Mouse (Mus musculus) c-Kit-positive CD71-positive TER-119-positive erythroid progenitor cells, embryonic 14.5 days (primary cell): ENCODE measurements at regions not wholly inside any gene's neighbourhood (a gene's known extent, or its start where the extent isn't known, plus 50 kb on each side); places are given as distances from the start of the nearest gene placed in this dataset.

Source experiments
- DNase-seq: peaks from one replicate; pipeline ENCODE4 v3.0.0-alpha.2; 2013; ENCODE audit warnings: low spot score

DNA sequence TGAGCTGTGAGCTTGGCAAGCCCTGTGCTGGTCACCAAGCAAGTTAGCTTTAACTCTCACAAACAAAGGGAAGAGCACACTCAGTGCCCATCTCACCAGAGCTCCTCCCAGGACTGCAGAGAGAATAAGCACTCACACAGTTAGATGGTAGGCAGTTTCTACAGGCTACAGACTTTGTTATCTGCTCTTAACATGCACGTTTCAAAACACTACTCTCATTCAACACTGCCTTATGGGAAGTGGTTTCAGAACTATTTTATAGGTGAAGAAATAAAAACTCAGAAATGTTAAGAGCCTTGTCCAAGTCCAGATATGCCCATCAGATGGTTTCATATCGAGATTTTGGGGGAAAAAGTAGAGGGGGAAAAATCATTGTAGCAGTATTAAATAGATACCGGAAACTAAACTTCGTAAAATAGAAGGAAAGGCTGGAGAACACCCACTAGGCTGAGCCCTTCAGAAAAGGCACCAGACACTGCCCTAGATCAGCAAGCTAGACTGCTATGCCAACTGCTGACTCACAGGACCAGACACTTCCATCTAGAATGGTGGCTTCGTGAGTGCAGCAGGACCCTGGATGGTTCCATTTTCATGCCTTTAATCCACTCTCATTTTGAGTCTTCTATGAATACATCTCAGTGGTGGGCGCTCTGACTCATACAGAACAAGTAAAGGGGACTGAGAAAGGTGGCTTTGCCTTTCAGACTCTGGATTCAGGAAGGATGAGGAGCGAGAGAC, 51.3 kb upstream of the Serbp1 start:
- peak; percentile 43 for DNase-seq

DNA sequence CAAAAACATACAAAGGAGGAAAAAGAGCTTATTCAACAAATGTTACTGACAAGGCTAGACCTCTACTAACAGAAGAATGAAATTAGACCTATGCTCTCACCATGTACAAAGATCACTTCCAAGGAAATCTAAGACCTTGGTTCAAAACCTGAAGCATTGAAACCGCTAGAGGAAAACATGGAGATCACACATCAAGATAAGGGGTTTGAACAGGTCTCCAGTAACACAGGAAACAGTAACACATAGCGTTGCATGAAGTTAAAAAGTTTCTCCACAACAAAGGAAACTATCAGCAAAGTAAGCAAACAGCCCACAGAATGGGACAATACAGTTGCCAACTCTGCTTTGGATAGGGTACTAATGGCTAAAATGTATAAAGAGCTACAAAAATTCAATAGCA, 53.3 kb upstream of the Serbp1 start:
- DNase-seq: no peak

DNA sequence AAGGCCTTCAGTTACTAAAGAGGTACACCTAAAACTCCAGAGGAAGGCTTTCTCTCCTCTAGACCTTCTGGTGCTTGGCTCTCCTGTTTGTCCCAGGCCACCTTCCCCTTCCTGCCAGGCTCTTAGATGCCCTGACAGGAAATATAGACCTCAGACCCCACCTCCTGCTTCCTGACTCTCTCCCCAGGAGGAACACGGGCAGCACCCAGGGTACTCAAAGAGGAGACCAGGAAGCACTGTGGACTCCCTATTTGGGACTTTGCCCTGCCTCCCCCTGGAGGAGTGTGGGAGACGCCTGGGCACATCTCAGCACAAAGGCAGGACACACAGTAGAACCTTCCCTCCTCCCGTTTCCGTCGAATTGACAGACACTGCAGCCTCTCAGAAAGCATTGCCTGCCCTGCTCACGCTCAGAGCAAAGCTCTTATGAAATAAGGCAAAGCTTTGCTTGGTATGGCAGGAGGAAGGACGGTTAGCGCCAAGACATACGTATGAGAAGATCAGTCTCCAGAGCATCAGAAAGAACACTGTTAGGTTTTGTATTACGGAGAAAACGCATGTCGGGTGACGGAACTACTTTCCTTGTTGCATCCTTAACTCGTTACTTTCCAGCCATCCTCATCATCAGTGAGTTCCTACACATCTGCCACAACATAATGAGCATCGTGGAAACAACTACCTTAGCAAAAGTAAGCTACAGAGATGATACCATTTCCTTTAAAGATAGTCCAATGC, 54.3 kb upstream of the Serbp1 start:
- DNase-seq: no peak

DNA sequence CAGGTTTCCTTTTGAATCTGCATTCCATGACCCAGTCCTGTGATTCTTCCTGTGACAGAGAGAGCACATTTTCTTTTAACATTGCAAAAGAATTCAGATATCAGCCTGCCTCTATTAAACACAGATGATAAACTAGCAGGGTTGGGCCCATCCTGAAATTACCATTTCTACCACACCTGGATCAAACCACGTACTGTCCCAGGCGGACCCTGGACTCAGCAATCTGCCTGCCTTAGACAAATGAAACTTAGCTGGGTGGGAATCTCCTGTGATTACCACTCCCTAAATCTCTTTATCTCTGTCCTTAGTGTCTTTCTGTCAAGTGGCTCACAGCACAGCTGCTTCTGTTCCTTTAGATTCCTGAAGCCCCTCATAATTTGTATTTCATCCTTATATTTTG, 55.5 kb upstream of the Serbp1 start:
- DNase-seq: no peak

- DNase-seq: no peak
These were observed 56.5 kb upstream of the Serbp1 start for GRCm38 (mm10) chr6:67181459-67181858.

DNA sequence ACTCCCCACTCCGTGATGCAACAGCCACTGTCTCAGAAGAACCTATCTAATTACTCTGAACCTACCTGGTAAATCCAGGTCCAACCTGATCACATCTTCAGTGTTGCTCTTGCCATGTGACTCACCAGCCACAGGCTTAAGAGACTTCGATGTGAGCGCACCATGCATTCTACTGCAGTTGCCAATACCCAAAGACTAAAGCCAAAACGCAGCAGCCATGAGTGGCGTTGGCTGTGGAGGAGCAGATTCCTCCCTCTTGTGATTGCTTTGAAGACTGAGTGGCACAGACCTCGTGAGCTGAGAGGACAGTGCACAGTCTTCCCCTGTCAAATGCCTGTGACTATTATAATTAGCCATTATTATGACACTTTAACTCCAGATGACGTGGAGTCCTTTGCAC, 58.6 kb upstream of the Serbp1 start:
- DNase-seq: no peak

DNA sequence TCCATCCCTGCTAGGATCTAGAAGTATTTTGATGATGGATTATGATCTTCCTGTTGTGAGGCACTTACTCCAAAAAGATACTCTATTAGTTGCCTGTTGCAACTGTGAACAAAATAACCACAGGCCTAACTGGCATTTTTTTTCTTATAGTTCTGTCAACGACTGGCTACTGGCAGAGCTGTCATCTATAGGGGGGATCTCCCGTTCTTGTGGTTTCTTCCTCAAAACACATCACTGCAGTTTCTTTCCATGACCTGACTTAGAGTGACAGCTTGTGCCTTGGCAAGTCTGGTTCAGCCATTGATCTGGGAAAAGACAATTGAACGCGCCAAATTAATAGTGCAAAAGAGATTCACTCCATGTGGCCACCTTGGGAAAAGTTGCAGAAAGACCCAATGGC, 59.4 kb upstream of the Serbp1 start:
- DNase-seq: no peak

DNA sequence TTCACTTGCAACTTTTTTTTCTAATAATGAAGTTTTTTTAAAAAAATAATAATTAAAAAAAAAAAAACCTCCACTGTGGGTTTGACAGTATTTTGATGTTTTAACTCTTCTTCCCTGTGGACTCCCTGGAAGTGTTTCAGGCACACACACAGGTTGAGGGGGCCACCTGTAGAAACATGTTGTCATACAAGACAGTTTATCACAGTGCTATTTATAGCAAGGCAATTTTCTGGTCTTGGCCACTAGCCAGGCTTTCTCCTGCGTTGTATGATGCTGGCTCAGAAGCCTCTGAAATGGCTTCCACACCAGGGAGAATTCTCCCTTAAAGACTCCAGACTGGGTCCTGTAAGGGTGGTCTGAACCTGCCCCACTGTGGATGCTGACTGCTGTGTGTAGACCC, 59.9 kb upstream of the Serbp1 start:
- no peak for DNase-seq

DNA sequence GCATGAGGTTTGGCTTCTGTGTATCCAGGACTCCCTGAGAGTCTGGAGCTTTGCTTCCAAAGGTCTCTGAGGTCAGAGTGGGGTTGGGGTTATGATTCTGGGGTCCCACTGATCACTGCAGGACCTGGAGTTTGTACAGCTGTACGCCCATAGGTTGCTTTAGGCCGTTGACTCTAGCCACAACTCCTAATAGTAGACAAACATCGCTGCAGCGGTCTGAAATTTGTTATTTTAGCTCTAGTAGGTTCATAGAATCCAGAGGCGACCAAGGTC, 67.4 kb upstream of the Serbp1 start:
- DNase-seq: no peak

DNA sequence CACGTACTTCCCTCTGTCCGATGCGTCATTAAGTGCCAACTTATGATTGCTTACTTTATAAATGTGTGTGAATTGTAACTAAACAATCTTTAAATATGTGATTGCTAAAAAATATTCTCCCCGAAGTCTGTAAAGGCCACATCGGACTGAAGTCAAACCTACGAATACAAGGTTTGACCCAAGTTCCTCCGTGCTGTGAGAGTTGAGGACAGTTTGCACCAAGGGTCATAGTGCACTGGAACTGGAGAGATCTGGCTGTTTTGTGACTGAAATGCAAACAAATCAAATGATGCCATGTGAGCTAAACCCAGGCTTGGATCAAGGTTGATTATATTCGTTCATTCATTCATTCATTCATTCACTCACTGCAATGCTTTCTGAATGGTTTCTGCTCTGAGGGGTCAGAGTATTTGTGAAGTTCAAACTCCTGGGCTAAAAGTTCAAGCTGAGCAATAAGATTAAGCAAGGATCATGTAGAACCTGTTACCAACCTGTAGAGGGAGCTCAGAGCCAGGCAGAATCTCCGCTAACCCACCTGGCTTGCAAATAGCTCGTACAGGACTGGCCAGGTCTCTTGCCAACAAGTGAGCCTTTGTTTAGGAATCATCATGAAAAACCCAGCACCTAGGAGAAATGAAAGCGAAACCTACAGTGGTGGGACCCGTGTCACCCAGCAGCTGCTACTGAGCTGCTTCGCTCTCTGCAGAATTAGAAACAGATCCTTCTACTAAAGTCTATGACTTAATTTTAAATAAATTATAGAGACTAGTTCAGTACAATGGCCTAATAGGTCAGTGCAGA, 67.9 kb upstream of the Serbp1 start:
- no peak for DNase-seq

- no peak for DNase-seq
These were observed 69.2 kb upstream of the Serbp1 start for GRCm38 (mm10) chr6:67168803-67169202.

DNA sequence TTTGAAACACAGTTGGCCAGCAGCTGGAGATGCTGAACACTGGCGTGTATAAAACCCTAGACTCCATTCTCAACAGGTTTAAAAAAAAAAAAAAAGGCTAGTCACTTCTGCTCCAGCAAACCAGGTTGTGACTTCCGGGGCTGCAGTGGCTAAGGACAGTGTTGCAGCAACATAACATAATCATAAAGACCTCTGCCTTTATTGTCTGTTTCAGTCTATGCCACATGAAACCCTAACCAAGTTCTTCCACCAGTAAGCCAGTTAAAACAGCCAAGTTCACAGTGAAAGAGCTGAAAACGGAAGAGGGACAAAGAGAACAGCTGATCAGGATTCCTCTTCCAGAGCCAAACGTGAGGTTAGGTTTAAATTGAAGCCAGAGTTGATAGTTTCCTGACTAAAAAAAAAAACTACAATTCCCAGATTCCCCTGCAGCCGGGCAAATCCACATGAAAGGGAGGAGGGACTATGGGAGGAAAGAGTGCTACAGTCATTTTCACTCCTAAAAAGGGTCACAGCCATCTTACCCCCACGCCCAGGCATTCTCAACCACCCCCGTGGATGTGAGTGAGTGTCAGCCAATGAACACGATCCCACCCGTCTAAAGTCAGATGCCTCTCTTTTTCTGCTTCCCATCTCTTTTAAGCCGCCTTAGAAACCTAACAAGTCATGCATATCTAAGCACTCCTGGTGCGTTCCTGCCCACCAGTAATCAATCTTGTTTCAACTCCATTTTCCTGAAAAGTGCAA, 69.8 kb upstream of the Serbp1 start:
- no peak for DNase-seq

- DNase-seq: no peak
These were observed 72.9 kb upstream of the Serbp1 start for GRCm38 (mm10) chr6:67165091-67165490.

- DNase-seq: no peak
These were observed 74.0 kb upstream of the Serbp1 start for GRCm38 (mm10) chr6:67163947-67164346.

DNA sequence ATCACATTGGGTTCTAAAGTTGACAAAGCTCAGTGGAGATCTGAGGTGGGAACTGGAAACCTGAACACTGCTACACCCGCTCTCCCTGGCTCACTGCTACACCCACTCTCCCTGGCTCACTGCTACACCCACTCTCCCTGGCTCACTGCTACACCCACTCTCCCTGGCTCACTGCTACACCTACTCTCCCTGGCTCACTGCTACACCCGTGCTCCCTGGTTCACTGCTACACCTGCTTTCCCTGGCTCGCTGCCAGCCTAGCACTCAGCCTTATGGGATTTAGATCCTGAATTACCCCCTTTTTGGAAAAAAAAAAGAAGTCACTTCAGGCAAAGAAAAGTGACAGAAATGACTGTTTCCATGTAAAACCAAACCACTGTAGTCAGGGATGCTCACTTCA, 75.2 kb upstream of the Serbp1 start:
- DNase-seq: no peak

- DNase-seq: peak; percentile 93
These were observed 76.4 kb upstream of the Serbp1 start for GRCm38 (mm10) chr6:67161610-67162009.

DNA sequence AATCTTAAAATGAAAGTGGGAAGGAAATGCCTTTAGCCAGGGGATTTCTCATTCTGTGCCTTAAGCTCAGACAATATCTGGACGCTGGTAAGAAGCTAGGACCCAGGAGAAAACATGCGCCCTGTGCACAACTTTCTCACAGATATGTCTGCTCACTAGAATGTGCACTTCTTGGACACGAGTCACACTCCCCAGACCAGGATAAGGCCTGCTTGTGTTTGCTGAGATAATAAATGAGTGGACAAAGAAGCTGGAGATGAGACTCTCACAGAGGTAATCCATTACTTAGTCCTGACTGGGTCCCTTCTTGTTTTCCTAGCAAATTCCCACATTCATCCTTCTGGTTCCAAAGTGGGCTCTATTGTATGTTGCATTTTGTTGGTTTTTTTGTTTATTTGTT, 77.4 kb upstream of the Serbp1 start:
- peak; percentile 64 for DNase-seq

GRCm38 (mm10) chr6:67159726-67160523, 78.1 kb upstream of the Serbp1 start:
- DNase-seq: no peak

- no peak for DNase-seq
These were observed 78.8 kb upstream of the Serbp1 start for GRCm38 (mm10) chr6:67159224-67159623.

DNA sequence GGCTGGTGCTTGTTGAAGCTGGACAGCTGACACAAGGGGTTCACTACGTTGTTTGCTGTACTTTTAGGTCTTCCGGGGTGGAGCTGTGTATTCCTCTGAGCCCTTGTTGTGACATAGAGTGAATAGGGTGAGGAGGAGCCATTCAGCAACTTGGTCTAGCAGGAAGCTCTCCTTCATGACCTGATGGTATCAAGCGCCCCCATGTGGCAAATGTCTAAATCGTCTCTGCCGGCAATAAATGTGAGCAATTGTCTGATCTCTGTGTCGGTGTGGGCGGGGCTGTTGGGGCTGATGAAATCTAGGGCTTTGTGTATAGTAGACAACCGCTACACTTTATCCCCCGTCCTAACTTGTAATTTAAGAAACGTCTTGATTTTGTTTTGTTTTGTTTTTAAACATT, 79.2 kb upstream of the Serbp1 start:
- peak; percentile 94 for DNase-seq

DNA sequence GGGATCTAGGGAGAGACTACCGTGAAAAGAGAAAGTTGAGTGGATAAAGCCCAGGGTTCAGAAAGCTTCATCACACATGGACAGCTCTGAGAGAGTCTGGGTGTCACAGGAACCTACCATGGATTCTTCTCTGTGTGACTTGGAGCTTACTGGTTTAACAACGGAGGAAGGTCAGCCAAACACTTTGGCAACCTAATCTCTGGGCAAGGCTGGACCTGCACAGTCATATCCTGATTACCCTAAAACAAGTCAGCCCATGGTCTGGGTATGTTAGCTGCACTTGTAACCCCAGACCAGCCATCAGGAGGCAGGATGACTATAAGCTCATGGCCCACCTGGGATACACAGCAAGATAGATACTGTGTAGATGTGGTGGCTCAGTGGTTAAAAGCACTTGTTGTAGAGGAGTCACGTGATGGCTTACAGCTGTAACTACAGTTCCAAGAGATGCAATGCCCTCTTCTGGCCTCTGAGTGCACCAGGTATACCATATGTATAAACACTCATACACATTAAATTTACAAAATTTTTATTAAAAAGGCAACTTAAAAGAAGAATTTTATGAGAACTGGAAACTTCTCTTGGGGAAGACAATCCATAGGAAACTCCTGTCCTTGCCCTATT, 85.0 kb upstream of the Serbp1 start:
- DNase-seq: no peak
